Mouse (Mus musculus) cortical plate, adult 2 months (tissue): ENCODE measurements around the gene Cysrt1. TPM values are rescaled to one million over a fixed set of nuclear protein-coding genes. Genes with fewer than 3 reads are reported as not detected.
A peak's percentile ranks its signal among the peaks of the same experiment; 100 is the strongest.
"Not testable (repeated sequence)": the region's sequence is repeated elsewhere in the genome, so short reads cannot be mapped to it uniquely, and the experiment has no call there.

Experiments
- H3K27ac ChIP-seq: fragments of 200-500 bp; 2 replicates; pipeline ENCODE4 v1.5.1; 2012; ENCODE audit warnings: low read length, control low read depth, inconsistent platforms; ENCODE audit not compliant: insufficient read depth
- H3K4me1 ChIP-seq: fragments of 200-500 bp; 2 replicates; pipeline ENCODE4 v1.6.1; 2011; ENCODE audit warnings: low read length; ENCODE audit not compliant: control insufficient read depth, insufficient read depth
- H3K4me3 ChIP-seq: fragments of 200-500 bp; 2 replicates; pipeline ENCODE4 v1.5.1; 2011; ENCODE audit warnings: mild to moderate bottlenecking, low read length, control low read depth; ENCODE audit not compliant: insufficient read depth
- CTCF ChIP-seq: fragments of 200-500 bp; IDR thresholded peaks from 2 replicates; pipeline ENCODE4 v1.5.1; 2011; ENCODE audit warnings: mild to moderate bottlenecking, control low read depth, low read length; ENCODE audit not compliant: insufficient read depth; ENCODE audit errors: extremely low read depth
- POLR2A ChIP-seq: fragments of 200-500 bp; IDR thresholded peaks from 2 replicates; pipeline ENCODE4 v1.6.1; 2011; ENCODE audit warnings: mild to moderate bottlenecking, low read length, control low read depth; ENCODE audit not compliant: insufficient read depth; ENCODE audit errors: extremely low read depth
- polyA plus RNA-seq: library from polyadenylated mRNA; depleted of rRNA; stranded (reverse); fragments of >200 nt; gene quantifications from 2 replicates; pipeline ENCODE4 v1.2.3, GENCODE M21; 2012

Gene Cysrt1
- polyA plus RNA-seq, 1 experiment = 0.21 TPM

- Histone ChIP-seq H3K27ac (peak overlapping the region; percentile 88), H3K4me3 (peak overlapping the region; percentile 27), H3K4me1 (peaks cover 7% of the 10 kb centered on the region)
- TF ChIP-seq POLR2A (peak; percentile 21; the same call in 1 of the 2 replicates), CTCF (no peak)
Measured at GRCm38 (mm10) chr2:25265897-25266656, 23.8 kb upstream of the Cysrt1 start.

GRCm38 (mm10) chr2:25264851-25265250 is 22.6 kb upstream of the Cysrt1 start:
- Histone ChIP-seq H3K4me1 (peaks cover 7% of the 10 kb centered on the region), H3K27ac (peak overlapping the region; percentile 88; the same call in 1 of the 2 replicates), H3K4me3 (peak overlapping the region; percentile 27)
- TF ChIP-seq CTCF (no peak), POLR2A (no peak)

DNA sequence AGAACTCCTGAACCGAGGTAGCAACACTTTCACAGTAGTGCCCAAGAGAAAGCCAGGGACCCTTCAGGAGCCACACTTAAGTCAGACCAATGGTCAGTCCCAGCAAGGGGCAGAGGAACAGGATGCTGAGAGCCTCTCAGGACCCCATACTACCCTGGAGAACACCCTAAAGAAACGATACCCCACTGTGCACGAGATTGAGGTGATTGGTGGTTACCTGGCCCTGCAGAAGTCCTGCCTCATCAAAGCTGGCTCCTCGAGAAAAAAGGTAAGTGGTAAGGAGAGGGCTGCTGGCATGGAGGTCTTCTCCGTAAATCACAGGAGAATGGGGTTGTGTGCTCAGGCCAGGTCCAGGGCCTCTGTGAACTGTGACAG is 22.0 kb upstream of the Cysrt1 start:
- TF ChIP-seq CTCF (no peak), POLR2A (no peak)
- peak overlapping the region; percentile 27 for H3K4me3 ChIP-seq
- H3K27ac ChIP-seq = peak overlapping the region; percentile 88
- peaks cover 7% of the 10 kb centered on the region for H3K4me1 ChIP-seq

DNA sequence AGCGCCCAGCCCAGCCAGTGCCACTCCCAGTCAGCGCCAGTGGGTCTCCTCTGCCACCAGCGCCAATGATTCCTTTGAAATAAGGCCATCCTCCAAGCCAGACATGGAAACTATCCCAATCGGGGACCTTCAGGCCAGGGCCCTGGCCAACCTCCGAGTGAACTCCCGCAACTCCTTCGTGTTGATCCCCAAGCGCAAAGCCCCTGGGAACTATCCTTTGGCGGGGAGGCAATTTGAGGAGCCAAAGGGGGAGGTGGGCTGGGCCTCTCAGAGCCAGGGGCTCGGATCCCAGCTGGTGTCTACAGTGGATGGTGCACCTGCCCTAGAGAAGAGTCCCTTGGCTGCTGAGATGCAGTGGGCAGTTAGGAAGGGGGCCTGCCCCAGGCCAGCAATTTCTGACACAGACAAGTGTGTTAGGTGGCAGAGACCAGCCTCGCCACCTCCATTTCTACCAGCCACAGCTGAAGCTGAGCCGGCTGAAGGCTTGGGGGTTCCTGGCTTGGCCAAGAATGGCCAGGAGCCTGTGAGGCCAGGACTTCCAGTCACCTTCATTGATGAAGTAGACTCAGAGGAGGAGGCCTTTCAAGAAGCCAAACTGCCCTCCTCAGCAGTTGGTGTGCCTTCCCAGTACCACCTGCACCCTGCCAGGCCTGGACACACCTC is 21.5 kb upstream of the Cysrt1 start:
- TF ChIP-seq POLR2A (no peak), CTCF (no peak)
- peaks cover 7% of the 10 kb centered on the region for H3K4me1 ChIP-seq
- H3K27ac ChIP-seq = peak overlapping the region; percentile 88

DNA sequence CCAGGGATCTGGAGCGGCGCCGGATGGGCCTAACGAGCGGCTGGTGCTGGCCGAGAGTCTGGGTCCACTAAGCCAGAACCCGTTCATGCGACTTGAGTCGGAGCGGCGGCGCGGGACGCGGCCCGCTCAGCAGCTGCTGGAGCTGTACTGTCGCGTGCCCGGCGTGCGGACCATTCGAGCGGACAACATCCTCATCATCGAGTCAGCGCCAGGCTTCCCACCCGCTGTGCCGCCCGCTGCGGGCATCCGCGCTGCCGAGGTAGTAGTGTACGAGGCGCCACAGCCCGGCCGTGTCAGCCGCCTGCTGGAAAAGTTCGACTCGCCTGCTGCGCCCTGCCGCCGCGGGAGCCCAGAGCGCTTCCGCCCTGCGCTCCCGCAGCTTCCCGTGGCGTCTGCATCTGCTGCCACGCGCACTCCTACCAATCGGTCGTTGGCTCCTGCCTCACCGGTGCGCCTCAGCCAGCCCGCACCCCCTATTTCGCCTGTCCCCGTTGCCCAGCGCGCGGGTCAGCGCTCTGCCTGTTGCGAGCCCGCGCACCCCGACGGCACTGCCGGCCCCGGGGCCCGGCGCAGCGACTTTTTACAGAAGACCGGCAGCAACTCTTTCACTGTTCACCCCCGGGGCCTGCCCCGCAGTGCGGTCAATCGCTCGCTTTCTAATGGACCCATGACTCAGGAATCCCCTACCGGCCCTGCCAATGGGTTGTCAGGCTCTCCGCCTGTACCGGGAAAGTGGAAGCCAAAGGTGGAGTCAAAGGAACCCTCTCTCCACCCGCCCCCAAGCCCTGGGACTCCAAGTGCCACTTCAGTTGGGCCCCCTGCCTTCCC is 20.8 kb upstream of the Cysrt1 start:
- TF ChIP-seq POLR2A (no peak), CTCF (no peak)
- Histone ChIP-seq H3K4me1 (peaks cover 7% of the 10 kb centered on the region), H3K4me3 (peak overlapping the region; percentile 27), H3K27ac (peak overlapping the region; percentile 44)

More for the DNA sequence above, 21.5 kb upstream of the Cysrt1 start:
- H3K4me3 ChIP-seq = peak overlapping the region; percentile 27

DNA sequence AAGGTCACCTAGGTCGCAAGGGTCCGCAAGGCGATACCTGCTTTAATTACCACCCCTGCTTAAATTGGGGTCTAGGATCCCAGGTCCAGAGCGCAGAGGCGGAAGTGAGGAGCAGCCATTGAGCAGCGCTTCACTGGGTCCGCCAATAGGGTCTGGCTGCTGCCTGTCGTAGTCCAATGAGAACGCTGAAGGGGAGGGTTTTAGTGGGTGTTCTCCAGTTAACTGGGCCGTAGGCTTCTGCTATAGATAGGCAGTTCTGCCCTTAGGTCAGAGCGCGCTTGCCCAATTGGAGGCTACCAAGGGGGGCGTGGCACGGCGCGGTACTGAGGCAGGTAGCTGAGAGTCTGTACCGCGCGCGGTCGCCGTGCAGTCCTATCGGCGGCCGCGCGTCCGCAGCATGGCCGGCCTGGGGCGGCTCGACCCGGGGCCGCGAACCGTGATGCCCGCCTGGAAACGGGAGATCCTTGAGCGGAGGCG is 20.1 kb upstream of the Cysrt1 start, which contains the start of gene Tprn:
Gene Tprn, plus strand, starts transcription at position 328 of the 477 bp plus-strand sequence.
- peaks cover 7% of the 10 kb centered on the region for H3K4me1 ChIP-seq
- peak within 1 kb of the TSS; percentile 27 for H3K4me3 ChIP-seq
- TF ChIP-seq POLR2A (peak; percentile 77; the same call in 1 of the 2 replicates), CTCF (no peak)
- peak within 1 kb of the TSS; percentile 44 for H3K27ac ChIP-seq

DNA sequence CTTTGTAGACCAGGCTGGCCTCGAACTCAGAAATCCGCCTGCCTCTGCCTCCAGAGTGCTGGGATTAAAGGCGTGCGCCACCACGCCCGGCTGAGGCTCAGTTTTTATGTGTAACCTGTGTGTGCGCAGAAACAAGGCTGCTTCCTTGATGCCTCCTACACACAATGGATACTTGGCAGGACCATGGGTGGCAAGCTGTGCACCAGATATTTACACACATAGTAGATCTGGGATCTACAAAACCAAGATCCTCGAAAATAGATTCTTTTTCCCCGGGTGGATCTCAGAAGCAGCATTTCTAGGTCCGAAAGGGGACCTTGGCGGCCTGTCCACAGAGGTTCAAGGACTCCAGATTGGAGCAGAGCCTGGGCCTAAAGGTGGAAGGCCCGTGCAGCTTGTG is 19.6 kb upstream of the Cysrt1 start:
- peak overlapping the region; percentile 26; the same call in 1 of the 2 replicates for H3K27ac ChIP-seq

DNA sequence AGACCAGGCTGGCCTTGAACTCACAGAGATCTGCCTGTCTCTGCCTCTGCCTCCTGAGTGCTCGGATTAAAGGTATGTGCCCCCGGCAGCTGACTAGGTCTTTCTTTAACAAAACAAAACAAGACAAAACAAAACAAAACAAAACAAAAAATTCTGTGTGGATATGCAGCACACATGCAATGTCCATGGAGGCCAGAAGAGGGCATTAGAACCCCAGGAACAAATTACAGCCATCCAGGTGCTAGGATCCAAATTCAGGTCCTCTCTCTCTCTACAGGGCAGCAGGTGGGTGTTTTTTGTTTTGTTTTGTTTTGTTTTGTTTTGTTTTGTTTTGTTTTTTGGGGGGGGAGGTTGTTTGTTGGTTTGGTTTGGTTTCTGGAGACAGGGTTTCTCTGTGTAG is 16.6 kb upstream of the Cysrt1 start:
- no peak overlapping the region for H3K27ac ChIP-seq
- TF ChIP-seq POLR2A (no peak), CTCF (peak; percentile 27; the same call in 1 of the 2 replicates)
- H3K4me1 ChIP-seq = peaks cover 6% of the 10 kb centered on the region; the same call in 1 of the 2 replicates
- H3K4me3 ChIP-seq = no peak overlapping the region

More for the DNA sequence above, 19.6 kb upstream of the Cysrt1 start:
- TF ChIP-seq POLR2A (no peak), CTCF (no peak)
- Histone ChIP-seq H3K4me3 (peak overlapping the region; percentile 27), H3K4me1 (peaks cover 7% of the 10 kb centered on the region)

- not testable (repeated sequence) for H3K4me3 ChIP-seq, H3K27ac ChIP-seq, H3K4me1 ChIP-seq
Measured at GRCm38 (mm10) chr2:25257250-25257649, 15.0 kb upstream of the Cysrt1 start.
